Mouse (Mus musculus) myocyte (in vitro differentiated cells): ENCODE data around the gene Srsf4.

Source experiments
- MYOD1 ChIP-seq, 3 experiments: IDR thresholded peaks; one replicate each; pipeline ENCODE4 v1.6.1; 2011; ENCODE audit warnings: control low read depth in 2 of 3, low read depth in 2 of 3, mild to moderate bottlenecking in 2 of 3, moderate library complexity in 1 of 3; ENCODE audit not compliant: insufficient read length in 2 of 3, control insufficient read depth in 1 of 3
- POLR2A ChIP-seq: IDR thresholded peaks from one replicate; pipeline ENCODE4 v1.6.1; 2011; ENCODE audit warnings: low read depth, mild to moderate bottlenecking, control low read depth, moderate library complexity; ENCODE audit not compliant: insufficient read length
- POLR2AphosphoS2 ChIP-seq: IDR thresholded peaks from one replicate; pipeline ENCODE4 v1.6.1; 2011; ENCODE audit warnings: low read depth, control low read depth; ENCODE audit not compliant: insufficient read length
- TCF12 ChIP-seq: IDR thresholded peaks from one replicate; pipeline ENCODE4 v1.6.1; 2011; ENCODE audit warnings: mild to moderate bottlenecking, control low read depth; ENCODE audit not compliant: poor library complexity, insufficient read depth, severe bottlenecking
- USF1 ChIP-seq: IDR thresholded peaks from one replicate; pipeline ENCODE4 v1.6.1; 2011; ENCODE audit warnings: low read depth, mild to moderate bottlenecking, control low read depth, moderate library complexity

- TF ChIP-seq POLR2AphosphoS2 (no peak), POLR2A (no peak), TCF12 (no peak), USF1 (no peak), MYOD1 (IDR thresholded peaks at IDR 0.05; ENCODE audit: control insufficient read depth in 1 of 3, insufficient read length in 2 of 3, low read depth in 2 of 3) (no peak)
Observed at GRCm38 (mm10) chr4:131897109-131897508, 23.7 kb downstream of the Srsf4 start.
